Mouse (Mus musculus) 3134 (cell line): ENCODE data around the gene Klhl41.
A peak's percentile ranks its signal among the peaks of the same experiment; 100 is the strongest.
"Not testable (repeated sequence)": the region's sequence is repeated elsewhere in the genome, so short reads cannot be mapped to it uniquely, and the experiment has no call there.

Experiments
- DNase-seq: peaks from one replicate; pipeline ENCODE4 v3.0.0-alpha.2; 2011; ENCODE audit warnings: low spot score; ENCODE audit not compliant: insufficient read length; ENCODE audit errors: extremely low read depth

Klhl41 gene

DNA sequence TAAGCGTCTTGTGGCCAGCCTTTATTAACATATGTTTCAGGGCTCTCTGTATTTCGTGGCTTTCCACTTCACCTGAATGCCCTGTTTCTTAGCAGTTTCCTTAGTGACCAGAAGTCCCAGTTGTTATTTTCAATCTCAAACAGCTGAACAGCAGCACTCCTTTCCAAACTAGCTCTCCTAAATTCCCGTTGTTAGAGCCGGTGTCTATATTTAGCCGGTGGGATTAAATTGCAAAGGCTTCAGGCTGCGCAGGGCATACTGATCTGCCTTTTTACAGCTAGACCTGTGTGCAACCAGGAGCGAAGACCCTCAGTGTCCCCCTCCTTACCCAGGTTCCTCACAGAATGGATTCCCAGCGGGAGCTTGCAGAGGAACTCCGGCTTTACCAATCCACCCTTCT lies at the start of gene Klhl41:
Gene Klhl41, plus strand, starts transcription at position 268 of the 400 bp plus-strand sequence.
- DNase-seq: no peak

DNA sequence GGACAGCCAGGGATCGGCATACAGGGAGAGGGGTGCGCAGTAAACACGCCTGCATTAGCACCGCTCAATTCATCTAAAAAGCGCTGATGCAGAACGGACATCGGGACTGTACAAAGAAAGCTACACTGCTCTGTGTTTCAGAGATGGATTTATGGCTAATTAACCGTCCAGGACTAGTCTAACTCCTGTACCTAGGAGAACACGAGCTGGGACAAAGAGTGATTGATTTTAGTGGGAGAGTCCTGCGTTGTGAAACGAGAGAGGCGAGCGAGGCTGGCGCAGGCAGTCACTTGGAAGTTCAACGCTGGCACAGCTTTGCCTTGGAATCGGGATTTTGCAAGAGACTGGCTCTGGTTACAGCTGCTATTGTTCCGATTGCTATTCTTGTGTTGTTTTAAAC lies 40.7 kb upstream of the Klhl41 start:
- DNase-seq: no peak

DNA sequence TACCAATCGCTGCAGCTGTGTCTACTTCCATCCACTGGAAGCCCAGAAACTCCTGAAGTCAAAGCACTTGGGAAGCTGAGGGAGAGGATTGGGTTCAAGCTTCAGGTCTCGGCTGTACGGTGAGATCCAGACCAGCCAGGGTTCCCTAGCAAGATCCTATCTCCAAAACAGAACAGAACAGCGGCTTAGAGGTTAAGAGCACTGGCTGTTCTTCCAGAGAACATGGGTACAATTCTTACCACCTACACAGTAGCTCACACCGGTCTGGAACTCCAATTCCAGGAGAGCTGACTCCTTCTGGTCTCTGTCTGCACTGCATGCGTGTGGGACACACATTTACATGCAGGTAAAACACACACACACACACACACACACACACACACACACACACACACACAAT lies 40.0 kb upstream of the Klhl41 start:
- DNase-seq: no peak

DNA sequence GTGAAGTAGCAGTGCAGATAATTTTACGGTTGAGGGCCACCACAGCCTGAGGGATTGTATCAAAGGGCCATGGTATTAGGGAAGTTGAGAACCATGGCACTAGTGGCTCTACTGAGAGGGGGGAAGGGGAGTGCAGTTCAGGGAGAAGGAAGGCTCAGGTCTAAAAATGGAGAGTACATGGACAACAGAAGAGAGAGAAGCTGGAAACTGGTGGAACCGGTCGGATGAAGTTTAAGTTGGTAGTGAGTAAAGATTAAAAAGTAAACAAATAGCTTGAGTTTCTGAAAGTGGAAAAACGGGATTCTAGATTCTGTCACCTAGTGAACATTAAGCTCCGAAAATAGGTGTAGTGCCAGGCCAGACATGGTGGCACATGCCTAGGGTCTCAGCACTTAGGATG lies 39.1 kb upstream of the Klhl41 start:
- DNase-seq: no peak

DNA sequence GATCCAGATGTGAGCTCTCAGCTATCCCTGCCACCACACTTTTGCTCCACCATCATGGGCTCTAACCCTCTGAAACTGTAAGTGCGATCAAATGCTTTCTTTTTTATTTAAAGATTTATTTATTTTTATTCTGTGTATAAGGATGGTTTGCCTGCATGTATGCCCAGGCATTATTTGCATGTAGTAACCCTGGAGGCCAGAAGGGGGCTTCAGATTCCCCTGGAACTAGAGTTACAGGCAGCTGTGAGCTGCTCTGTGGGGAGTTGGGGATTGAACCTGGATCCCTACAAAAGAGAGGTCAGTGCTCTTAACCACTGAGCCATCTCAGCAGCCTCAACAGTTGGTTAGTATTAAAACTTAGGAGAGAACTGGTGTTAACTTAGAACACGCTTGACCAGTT lies 38.5 kb upstream of the Klhl41 start:
- DNase-seq: no peak

DNA sequence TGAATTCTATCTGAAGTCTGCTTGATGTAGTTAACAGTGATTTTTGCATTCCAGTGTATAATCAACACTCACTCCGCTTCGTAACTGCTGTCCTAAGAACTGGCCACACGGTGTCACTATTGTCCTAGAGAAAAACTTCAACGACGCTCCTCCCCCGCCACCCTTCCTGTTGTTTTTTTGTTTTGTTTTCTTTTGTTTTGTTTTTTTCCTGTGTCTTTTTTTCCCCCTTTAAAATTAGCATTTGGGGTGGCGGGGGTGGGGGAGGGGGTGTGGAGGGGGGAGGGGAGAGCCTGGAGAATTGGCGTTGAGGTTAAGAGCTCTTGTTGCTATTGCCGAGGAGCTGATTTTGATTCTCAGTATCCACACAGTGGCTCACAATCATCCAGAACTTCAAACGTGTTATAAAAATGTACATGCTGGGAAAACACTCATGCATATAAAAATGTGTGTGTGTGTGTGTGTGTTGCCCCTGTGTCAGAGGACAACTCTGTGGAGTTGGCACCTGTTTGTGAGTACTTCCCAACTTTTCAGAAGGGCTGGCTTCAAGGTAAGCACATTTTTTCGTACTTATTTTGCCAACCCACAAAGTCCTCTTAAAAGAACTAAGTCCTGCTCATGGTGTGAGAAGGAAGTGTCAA lies 34.7 kb upstream of the Klhl41 start:
- DNase-seq: peak; percentile 26

DNA sequence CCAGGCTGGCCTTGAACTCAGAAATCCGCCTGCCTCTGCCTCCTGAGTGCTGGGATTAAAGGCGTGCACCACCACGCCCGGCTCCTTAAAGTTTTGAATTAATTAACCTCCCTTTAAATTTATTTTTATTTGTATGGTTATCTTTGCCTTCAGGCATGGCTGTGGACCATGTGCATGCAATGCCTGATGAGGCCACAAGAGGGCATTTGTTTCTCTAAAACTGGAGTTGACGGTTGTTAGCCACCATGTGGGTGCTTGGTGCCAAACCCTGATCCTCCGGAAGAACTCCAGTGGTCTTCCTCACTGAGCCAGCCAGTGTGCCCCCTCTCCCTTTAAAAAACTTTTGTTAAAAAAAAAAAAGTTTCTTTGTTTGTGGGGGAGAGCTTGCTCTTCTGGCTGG lies 34.1 kb upstream of the Klhl41 start:
- DNase-seq: peak; percentile 36

DNA sequence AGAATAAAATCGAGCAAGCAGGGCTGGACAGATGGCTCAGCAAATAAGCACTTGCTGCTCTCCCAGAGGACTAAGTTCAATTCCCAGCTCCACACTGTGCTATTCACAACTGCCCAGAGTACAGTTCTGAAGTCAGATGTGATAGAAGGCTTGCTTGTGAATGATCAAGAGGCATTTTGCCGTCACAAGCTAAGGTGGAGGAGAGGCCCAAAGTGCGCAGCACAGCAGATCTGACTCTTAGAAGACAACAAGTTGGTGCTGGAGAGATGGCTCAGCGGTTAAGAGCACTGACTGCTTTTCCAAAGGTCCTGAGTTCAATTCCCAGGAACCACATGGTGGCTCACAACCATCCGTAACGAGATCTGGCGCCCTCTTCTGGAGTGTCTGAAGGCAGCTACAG lies 31.9 kb upstream of the Klhl41 start:
- DNase-seq: not testable (repeated sequence)

DNA sequence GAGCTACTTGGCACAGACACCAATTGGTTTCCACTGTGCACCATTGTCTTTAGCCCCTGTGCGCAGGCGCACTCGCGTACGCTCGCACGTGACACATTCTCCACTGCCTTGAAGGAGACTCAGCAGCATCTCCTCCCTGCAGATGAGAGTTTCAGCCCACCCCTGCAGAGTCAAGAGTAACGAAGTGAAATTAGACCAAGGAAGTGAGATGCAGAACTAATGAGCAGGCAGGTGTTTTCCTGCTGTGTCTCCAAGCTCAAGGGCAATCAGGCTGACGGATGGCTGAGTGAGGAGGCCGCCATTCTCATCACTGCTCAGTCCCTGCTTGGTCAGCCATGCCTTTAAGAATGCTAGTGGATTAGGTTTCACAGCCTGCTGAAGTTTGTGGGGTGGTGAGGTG lies 29.8 kb upstream of the Klhl41 start:
- DNase-seq: no peak

DNA sequence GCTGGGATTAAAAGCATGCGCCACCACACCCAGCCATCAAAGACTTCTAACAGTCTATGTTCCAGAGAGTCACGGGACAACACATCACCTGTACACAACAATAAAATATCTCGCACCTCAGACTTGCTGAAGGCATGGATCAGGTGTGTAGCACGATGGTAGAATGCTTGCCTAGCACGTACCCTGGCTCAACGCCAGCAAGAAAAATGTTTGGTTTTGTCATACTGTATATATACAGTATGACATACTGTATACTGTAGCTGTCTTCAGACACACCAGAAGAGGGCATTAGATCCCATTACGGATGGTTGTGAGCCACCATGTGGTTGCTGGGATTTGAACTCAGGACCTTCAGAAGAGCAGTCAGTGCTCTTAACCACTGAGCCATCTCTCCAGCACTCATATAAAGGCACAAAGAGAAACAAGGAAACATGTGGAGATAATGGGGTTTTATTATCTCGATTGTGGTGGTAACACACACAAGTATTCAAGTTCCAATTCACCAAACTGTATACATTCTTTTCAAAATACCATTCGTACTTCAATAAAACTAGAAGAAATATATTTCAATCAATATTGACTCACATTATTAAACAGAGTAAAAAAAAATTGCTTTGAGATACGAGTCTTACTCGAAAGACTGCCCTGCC lies 24.8 kb upstream of the Klhl41 start:
- DNase-seq: no peak

DNA sequence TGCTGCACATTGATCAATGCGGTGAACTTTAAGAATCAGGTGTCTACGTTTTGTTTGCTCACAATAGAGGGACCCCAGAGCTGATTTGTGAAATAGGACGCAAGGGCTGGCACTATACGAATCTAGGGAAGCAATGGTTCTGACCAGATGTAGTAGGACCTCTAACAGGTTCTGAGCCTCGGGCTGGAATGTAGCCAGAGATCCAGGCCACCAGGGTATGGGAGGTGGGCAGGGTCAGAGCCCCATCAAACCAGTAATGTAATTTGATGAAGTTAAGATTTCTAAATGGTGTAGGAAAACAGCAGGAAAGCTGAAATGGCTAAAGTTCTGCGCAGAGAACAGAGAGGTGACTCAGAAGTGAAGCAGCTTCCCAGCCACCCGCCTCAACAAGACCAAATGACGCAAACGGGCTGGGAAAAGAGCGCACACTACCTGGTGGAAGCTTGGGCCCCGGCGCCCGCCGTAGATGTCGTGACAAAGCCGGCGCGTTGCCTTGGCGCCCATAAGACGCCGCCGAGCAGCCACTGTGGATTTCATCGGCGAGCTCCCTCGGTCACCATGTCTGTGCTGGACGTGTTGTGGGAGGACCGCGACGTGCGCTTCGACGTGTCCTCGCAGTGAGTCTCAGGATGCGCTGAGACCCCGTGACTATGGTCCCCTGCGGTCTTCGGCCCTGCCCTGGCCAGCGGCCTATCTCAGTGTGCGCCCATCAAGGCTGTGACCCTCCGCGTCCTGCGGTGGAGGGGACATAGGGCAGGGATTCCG lies 23.0 kb upstream of the Klhl41 start, which contains the start of gene Bbs5:
Gene Bbs5, plus strand, starts transcription at position 446 of the 765 bp plus-strand sequence.
- peak; percentile 95 for DNase-seq

DNA sequence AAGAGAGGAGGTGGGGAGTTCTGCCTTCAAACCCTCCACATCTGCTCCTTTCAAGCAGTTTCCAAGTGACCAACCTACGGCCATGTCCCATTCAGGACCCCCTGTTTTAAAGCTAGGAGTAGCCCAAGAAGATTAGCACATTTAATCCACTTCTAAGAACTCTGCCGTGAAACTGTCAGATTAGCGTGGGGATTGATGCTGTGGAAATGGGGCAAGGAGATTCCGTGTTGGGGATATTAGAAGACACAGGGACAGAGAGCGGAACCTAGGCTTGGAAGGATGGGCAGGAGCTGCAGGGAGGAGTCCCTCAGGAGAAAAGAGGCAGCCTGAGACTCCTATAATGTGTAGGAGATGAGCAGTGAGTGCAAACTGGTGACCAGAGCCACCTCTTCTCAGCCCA lies 20.2 kb upstream of the Klhl41 start:
- DNase-seq: no peak

DNA sequence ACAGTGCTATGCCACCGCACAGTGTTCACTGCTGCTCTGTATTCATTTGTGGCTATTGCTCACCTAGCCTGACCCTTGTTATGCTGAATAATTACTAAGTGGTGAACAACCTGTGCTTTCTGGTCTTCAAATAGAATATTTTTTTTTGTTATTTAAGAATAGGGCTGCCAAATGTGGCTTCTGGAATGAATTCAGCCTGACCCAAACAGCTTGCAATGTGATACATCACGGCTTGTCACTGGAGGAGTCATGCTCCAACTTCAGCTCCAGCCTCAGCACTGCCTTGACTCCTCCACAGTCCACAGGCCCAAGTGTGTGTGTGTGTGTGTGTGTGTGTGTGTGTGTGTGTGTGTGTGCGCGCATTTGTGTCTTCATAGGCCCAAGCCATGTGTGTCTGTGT lies 10.6 kb upstream of the Klhl41 start:
- no peak for DNase-seq

DNA sequence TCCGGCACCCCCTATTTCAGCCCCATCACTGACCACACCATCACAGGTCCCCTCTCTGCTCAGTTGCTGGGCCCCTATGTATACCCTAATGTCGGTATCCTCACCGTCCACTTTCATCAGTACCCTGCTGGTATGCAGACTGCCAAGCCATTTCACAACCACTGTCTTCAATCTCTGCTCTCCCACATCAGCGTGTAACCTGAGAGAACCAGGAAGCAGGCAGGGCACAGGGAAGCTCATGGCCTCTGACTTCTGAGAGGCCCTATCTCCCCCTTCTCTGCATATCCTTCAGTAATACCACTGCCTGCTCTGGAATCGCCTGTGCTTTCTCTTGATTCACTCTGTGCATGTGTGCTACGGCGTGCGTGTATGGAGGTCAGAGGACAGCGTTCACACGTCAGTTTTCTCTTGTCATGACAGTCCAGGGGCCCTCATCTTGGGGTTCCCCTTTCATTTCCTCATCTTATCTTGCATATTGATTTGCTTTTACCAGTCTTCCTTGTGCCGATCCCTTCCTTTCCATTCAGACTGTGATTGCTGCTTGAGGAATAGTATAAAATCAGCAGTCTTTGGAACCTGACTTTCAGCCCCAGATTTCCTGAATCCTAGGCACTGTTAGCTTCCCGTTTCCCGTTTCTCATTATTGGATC lies 6.0 kb upstream of the Klhl41 start:
- no peak for DNase-seq

DNA sequence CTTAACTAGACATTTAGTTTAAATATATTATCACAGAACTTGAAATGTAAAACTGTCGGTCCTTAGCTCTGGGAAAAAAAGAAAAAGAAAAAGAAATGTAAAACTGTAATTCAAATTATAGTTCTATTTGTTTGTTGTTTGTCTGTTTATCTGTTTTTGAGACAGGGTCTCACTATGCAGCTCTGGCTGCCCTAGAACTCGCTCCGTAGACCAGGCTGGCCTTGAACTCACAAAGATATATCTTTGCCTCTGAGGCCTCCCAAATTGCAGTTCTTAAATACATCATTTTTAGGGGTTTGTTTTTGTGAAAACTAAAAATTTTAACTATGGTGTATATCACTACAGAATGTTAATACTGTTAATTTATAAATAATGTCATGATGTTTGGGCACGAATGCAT lies 2.3 kb upstream of the Klhl41 start:
- no peak for DNase-seq

DNA sequence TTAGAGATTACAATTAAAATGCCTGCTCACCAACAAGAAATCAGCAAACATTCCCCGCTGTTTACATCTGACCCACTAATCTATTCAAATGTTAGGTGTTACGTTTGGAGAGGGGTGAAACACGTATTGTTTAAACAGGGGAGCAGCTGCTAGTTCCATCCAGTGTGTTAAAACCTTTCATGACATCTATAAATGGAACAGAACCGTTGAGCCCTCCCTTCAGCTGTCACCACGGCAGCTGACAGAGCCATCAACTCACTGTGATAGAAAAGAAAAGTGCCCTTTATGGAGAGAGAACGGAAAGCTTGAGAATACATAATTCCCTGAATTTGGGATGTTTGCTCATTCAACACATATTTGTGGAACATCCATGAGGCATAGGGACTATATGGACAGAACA lies 1.5 kb upstream of the Klhl41 start:
- DNase-seq: no peak

DNA sequence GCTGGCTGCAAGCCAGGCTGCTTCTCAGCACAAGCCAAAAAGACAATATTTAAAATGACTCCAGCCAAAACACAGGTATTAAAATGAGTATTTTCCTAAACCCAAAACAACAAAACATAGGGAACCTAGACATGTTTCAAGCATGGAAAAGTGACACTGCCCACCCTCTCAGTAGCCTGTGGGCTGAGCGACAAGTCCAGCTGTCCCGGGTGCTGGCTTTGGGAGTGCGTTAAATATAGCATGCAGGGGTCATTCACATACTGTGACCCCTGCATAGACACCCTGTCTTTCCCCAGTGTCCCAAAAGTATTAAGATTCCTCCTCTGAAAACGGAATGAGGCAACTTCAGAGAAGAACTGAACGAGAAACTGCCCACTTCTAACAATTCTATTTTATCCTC lies 3.8 kb downstream of the Klhl41 start:
- DNase-seq: no peak

DNA sequence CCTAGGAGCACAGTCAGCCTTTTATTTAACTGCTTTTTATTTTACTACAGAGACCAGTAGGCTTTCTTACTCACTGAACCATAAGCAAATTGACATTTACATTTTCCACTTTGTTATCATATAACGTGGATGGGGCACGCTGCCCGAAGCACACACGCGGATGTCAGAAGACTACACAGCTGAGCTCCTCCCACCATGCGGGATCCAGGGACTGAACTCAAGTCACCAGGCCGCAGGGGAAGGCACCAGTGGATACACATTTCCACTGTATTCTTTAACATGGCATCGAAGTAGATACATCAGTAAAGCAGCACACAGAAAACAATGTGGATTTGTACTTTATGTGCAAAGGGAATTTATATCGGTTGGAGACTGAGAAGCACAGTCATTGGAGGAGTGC lies 5.3 kb downstream of the Klhl41 start:
- DNase-seq: no peak

DNA sequence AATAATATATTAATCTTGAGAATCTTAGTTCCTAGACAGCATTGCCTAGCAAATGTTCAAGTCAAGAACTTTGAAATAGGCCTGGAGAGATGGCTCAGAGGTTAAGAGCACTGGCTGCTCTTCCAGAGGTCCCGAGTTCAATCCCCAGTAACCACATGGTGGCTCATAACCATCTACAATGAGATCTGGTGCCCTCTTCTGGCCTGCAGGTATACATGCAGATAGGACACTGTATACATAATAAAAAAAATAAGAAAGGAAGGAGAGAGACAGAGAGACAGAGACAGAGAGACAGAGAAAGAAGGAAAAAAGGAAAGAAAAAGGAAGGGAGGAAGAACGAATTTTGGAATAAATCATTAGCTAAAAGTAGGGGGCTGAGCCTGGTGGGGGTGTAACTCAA lies 6.8 kb downstream of the Klhl41 start:
- DNase-seq: peak; percentile 17

DNA sequence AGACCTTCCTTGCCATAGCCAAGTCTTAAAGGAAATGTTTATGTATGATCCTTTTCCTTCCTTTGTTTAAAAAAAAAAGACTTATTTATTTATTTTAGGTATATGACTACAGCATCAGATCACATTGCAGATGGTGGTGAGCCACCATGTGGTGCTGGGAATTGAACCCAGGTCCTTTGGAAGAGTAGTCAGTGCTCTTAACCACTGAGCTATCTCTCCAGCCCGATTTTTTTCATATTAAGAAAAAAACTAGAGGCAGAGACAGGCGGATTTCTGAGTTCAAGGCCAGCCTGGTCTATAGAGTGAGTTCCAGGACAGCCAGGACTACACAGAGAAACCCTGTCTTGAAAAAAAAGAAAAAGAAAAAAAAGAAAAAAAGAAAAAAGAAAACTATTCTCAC lies 7.3 kb downstream of the Klhl41 start:
- not testable (repeated sequence) for DNase-seq

DNA sequence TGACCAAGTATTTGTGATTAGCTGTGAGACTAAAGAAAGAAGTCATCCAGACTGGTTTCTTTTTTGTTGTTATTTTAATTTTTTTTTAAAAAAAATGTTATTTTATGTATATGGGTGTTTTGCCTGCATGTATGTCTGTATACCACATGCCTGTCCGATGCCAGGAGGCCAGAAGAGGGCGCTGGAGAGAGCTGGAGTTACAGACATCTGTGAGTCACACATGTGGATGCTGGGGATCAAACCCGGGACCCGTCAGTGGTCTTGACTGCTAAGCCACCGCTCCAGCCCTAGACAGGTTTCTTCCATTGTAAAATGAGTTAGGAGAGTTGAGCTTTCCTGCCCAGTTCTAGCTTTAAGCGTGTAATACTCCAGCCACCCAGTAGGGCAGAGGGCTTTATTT lies 10.1 kb downstream of the Klhl41 start:
- DNase-seq: no peak
